ENCODE assay signal across 8 mouse cellular contexts in genomic region chr6:131418770-131419169, GRCm38 (mm10). TPM values are rescaled to one million over a fixed set of nuclear protein-coding genes. Genes with fewer than 3 reads are reported as not detected.
A peak's percentile ranks its signal among the peaks of the same experiment; 100 is the strongest.
DNase-seq lines count a peak whose midpoint lies in the region; ATAC-seq and TF ChIP-seq lines count a peak whose summit lies in the region.

No protein-coding gene starts in this region.

- no peak for TF ChIP-seq POLR2A in liver, adult 2 months (IDR thresholded peaks at IDR 0.05; ENCODE audit: extremely low read depth, insufficient read depth, low read length)
- TF ChIP-seq POLR2A in limb, embryonic 14.5 days (IDR thresholded peaks at IDR 0.05; ENCODE audit: borderline replicate concordance, extremely low read depth, insufficient read depth, insufficient read length), result no peak

- no peak overlapping the region for H3K9ac ChIP-seq in liver, adult 2 months (ENCODE audit: low read depth, low read length)
- H3K9ac ChIP-seq in limb, embryonic 14.5 days (ENCODE audit: low read depth, low read length, severe bottlenecking), result no peak overlapping the region

- no peak overlapping the region for H3K27ac ChIP-seq in liver, adult 2 months (replicated peaks; ENCODE audit: insufficient read depth, low read depth, low read length)
- H3K27ac ChIP-seq in limb, embryonic 14.5 days (replicated peaks; ENCODE audit: low read depth, low read length), result no peak overlapping the region

- no peaks in the 10 kb centered on the region for H3K36me3 ChIP-seq in liver, adult 2 months (ENCODE audit: control insufficient read depth, insufficient read depth, low read length)
- H3K36me3 ChIP-seq in limb, embryonic 14.5 days (ENCODE audit: control insufficient read depth, insufficient read depth, low read length), result no peaks in the 10 kb centered on the region

- no peaks in the 10 kb centered on the region for H3K9me3 ChIP-seq in limb, embryonic 14.5 days (ENCODE audit: control insufficient read depth, low read length)

- H3K79me2 ChIP-seq in liver, adult 2 months (ENCODE audit: control insufficient read depth, insufficient read depth, low read length), result no peaks in the 10 kb centered on the region

- H3K4me1 ChIP-seq in liver, adult 2 months (ENCODE audit: control insufficient read depth, insufficient read depth, low read length), result peaks cover 2% of the 10 kb centered on the region
- H3K4me1 ChIP-seq in limb, embryonic 14.5 days (ENCODE audit: control insufficient read depth, insufficient read depth, low read length), result no peaks in the 10 kb centered on the region

- H3K27me3 ChIP-seq in liver, adult 2 months (ENCODE audit: control insufficient read depth, insufficient read depth, low read length), result no peaks in the 10 kb centered on the region
- H3K27me3 ChIP-seq in limb, embryonic 14.5 days (ENCODE audit: control insufficient read depth, insufficient read depth, low read length), result no peaks in the 10 kb centered on the region

- TF ChIP-seq CTCF in liver, adult 2 months (IDR thresholded peaks at IDR 0.05; ENCODE audit: low read depth, low read length), result peak; percentile 32; the same call in 1 of the 2 replicates

- ATAC-seq in limb, embryonic 14.5 days (ENCODE audit: low FRiP score, low read depth), result peak; percentile 76

- DNase-seq in liver, adult 2 months (ENCODE audit: extremely low read depth, low read depth, low spot score), result peak; percentile 47
- DNase-seq in liver (no peak), NIH3T3 (ENCODE audit: low read depth) (peak; percentile 91)
- peak; percentile 21 to 43 for DNase-seq in cerebellum, postnatal 14 days
- peak; percentile 43 for DNase-seq in heart, postnatal 4 days
- DNase-seq in limb, embryonic 14.5 days (ENCODE audit: low spot score), result peak; percentile 90
- peak; percentile 31 for DNase-seq in retina, postnatal 7 days (ENCODE audit: low read depth, low spot score)
- DNase-seq in right cerebral cortex, postnatal 36 days (ENCODE audit: low spot score in 2 of 2), result no peak

- no peak overlapping the region for H3K4me3 ChIP-seq in liver, adult 2 months (ENCODE audit: insufficient read depth, low read depth, low read length)
- H3K4me3 ChIP-seq in limb, embryonic 14.5 days (replicated peaks; ENCODE audit: low read length), result no peak overlapping the region

- no peak overlapping the region for H3K4me2 ChIP-seq in limb, embryonic 14.5 days (replicated peaks; ENCODE audit: low read depth, low read length, severe bottlenecking)

RNA-seq across cellular contexts. Expression of gene Ybx3, which starts 30.5 kb away (rescaled TPM):
- total RNA-seq in liver, adult 2 months (2014; rRNA removed), result 16.8 and 18.4 TPM in 2 replicates
- polyA plus RNA-seq in liver, adult 2 months (2012; rRNA removed), result 18.3 and 23.9 TPM in 2 replicates
- total RNA-seq in heart, postnatal 4 days (2021), result 100 to 1,000 TPM; 274 to 277 TPM
- polyA plus RNA-seq in limb, embryonic 14.5 days (2012; rRNA removed), result 153 and 219 TPM in 2 replicates
- polyA plus RNA-seq in limb, embryonic 14.5 days (2014; fragmentation: Nextera tagmentation; extraction: Ambion mirVana), result 77.9 and 88.7 TPM in 2 replicates

Comparison
In these comparisons a context has a peak if more than half of its experiments do, and no peak if none do; other contexts are left out.
1. DNase-seq: peak in liver, adult 2 months (single experiment), NIH3T3 (single experiment), cerebellum, postnatal 14 days (2 of 2), heart, postnatal 4 days (single experiment), limb, embryonic 14.5 days (single experiment) and retina, postnatal 7 days (single experiment); none in liver (single experiment) and right cerebral cortex, postnatal 36 days (0 of 2).
2. RNA of gene Ybx3, which starts 30.5 kb away (total RNA-seq): 274 to 277 TPM in heart, postnatal 4 days; 16.8 to 18.4 TPM in liver, adult 2 months; every median in the first group is over 10 times any median in the second.